Mouse (Mus musculus) v-Abl transformed pro-B cells (cell line): ENCODE measurements around the gene Ncmap.
"Not testable (repeated sequence)": the region's sequence is repeated elsewhere in the genome, so short reads cannot be mapped to it uniquely, and the experiment has no call there.

Source experiments
- in situ Hi-C, 2 experiments: fragments of 400-800 bp; cut with MboI; formaldehyde crosslinking; loops; one replicate each; pipeline ENCODE4 v1.15.1; 2025; ENCODE audit not compliant: unreplicated experiment in 2 of 2

Gene Ncmap

DNA sequence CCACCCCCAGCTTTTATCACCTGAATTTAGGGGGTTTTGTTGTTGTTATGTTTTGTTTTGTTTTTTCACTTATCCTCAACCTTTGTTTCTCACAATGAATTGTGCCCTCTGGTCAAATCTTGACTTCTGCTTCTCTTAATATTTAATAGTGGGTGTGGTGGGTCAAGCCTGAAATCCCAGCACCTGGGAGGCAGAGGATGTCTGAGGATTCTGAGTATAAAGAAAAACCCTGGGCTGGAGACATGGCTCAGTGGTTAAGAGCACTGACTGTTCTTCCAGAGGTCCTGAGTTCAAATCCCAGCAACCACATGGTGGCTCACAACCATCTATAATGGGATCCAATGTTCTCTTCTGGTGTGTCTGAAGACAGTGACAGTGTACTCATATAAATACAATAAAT lies 43.3 kb downstream of the Ncmap start:
- in situ Hi-C loops, result not testable (repeated sequence)

DNA sequence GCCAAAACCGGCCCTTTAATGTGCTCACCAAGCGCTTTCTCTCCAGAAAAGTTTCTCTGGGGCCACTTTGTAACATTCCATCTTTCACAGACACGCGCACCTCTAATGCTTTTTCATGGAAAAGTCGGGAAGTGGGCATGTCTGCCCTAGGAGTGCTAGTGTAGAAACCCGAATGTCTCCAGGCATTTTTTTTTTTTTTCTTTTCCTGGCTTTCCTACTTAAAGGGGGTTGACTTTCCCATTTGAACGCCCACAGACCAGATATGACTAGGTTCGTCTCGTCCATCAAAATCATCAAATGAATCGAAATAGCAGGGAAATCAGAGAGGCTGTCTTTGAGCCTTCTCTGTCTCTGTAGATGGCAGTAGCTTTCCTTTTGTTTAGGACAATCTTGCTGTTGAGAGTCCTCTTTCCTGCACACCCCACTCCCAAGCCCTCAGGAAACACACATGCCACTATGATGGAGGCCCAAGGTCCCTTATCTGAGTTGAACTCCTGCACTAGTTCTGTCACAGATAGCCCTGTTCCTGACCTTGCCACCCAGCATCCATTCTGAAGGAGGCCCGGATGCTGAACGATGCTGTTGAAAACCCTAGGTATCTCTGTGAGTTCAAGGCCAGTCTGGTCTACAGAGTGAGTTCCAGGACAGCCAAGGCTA lies 44.1 kb downstream of the Ncmap start:
- in situ Hi-C loops, result no loop called here

GRCm38 (mm10) chr4:135353066-135353793 lies 44.8 kb downstream of the Ncmap start, which contains the start of gene Srrm1:
Gene Srrm1 (minus strand): TSS chr4:135353321.
- in situ Hi-C loops, result no loop called here

- in situ Hi-C loops, result no loop called here
Observed at GRCm38 (mm10) chr4:135352326-135353065, 45.5 kb downstream of the Ncmap start.

DNA sequence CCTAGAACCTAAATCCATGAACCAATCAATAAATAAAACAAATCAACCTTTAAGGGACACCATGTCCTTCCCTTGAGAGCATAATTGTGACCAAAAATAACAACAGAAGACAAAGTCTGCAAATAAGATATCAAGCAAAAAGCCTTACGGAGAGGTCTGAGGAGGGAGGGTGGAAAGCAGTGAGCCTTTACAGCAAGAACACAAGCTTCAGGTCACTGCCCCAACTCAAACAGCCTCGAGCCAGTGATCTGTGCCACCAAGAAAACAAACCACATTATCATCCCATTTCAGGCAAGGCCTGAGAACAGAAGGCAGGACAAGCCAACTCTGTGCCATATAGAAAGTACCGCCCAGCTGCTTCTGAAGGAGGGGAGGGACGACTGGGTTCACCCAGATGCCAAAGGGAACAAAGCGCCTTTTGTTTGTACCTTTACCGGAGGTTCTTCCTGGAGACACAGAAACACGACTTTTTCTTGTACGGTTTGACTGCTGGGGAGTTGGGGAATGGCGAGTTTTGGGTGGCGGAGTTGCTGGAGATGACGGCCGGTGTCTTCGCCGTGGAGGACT lies 60.6 kb downstream of the Ncmap start:
- in situ Hi-C loops, result no loop called here

DNA sequence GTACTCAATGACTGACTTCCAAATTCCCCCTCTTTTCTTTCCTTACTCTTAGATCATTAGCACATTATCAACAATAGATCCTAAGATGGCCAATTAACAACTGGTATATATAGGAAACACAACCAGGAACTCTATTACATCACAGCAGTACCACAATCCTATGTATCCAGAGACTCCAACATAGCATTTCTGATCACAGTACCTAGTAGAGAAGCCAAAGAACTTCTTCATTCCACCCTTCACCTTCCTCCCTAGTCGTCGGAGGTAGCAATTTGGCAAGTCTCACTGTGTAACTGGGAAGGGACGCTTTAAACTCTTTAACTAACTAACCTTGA lies 62.0 kb downstream of the Ncmap start:
- in situ Hi-C loops, result no loop called here

DNA sequence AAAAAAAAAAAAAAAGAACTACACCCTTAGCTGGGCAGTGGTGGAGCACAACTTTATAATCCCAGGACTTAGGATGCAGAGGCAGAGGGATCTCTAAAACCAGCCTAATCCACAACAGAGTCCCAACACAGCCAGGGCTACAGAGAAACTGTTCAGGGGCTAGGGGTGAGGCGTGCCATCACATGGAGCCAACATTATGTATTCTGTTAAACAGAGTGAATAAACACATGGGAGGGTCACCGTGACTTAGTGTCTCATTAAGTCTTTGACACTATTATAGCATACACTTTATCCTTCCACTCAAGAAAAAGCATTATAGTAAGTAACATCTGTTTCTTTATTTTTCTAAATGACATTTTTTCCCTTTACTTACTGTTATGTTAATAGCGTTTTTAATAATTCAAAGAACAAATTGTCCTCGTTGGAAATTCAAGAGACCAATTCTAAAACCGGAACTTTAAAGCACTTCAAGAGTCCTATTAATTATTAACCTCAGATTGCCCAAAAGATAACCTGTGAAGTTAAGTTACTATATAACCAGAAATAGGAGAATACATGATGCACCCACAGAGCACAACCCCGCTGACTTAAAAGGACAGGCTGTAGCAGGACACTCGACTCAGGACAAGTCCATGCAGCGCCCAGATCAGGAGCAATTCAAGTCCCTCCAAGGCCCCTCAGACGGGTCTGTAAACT lies 62.6 kb downstream of the Ncmap start:
- in situ Hi-C loops, result no loop called here

DNA sequence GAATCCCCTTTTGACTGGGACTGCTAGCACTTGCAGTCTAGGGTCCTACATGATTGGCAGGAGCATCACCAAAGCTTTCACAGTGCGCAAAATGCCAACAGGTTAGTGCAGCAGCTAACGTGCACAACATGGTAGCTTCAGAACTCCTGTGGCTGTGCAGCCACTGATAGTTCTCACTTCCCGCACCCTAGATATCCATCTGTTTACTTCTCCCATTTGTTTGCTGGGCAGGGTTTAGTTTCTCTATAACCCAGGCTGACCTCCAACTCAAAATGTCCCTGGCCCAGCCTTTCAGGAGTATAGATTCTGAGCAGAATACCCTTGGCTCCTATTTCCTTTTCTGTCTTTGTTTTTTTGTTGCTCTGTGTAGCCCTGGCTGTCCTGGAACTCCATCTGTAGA lies 71.6 kb downstream of the Ncmap start:
- in situ Hi-C loops, result loop anchor here in 1 of 2 experiments (10.0 kb wide), 1 partner anchor 312 kb away; no protein-coding TSS in a partner anchor

- in situ Hi-C loops, result loop anchor here in 1 of 2 experiments (10.0 kb wide), 1 partner anchor 311 kb away; no protein-coding TSS in a partner anchor
Observed at GRCm38 (mm10) chr4:135326046-135326445, 72.0 kb downstream of the Ncmap start.

- in situ Hi-C loops, result loop anchor here (5.0 to 10.0 kb wide), 2 partner anchors 308 to 376 kb away; no protein-coding TSS in a partner anchor
Observed at GRCm38 (mm10) chr4:135323021-135323420, 75.0 kb downstream of the Ncmap start.
